Mouse (Mus musculus): ENCODE data around the gene Gm21411.
"Not testable (repeated sequence)": the region's sequence is repeated elsewhere in the genome, so short reads cannot be mapped to it uniquely, and the experiment has no call there.

Gene Gm21411

GRCm38 (mm10) chr4:146909386-146910137 lies at the start of gene Gm21411:
Gene Gm21411 (minus strand): TSS chr4:146909590.
- not testable (repeated sequence) for DNase-seq (ENCODE audit: extremely low spot score, low spot score)

GRCm38 (mm10) chr4:146941691-146942090 lies 32.3 kb upstream of the Gm21411 start:
- DNase-seq (ENCODE audit: extremely low spot score, low spot score), result not testable (repeated sequence)

GRCm38 (mm10) chr4:146932311-146933082 lies 23.1 kb upstream of the Gm21411 start:
- DNase-seq (ENCODE audit: extremely low spot score, low spot score), result peak; percentile 49

GRCm38 (mm10) chr4:146915196-146915595 lies 5.8 kb upstream of the Gm21411 start:
- DNase-seq (ENCODE audit: extremely low spot score, low spot score), result no peak

- not testable (repeated sequence) for DNase-seq (ENCODE audit: extremely low spot score, low spot score)
Measured at GRCm38 (mm10) chr4:146908131-146908530, 1.3 kb downstream of the Gm21411 start.

- not testable (repeated sequence) for DNase-seq (ENCODE audit: extremely low spot score, low spot score)
Measured at GRCm38 (mm10) chr4:146904782-146905181, 4.6 kb downstream of the Gm21411 start.

GRCm38 (mm10) chr4:146903126-146903525 lies 6.3 kb downstream of the Gm21411 start:
- not testable (repeated sequence) for DNase-seq (ENCODE audit: extremely low spot score, low spot score)

Measured in neural tube, embryonic 10.5 days (tissue).